Mouse (Mus musculus) hindbrain, embryonic 11.5 days (tissue): Measurements from ENCODE around the gene Rnf114. TPM values are rescaled to one million over a fixed set of nuclear protein-coding genes. Genes with fewer than 3 reads are reported as not detected.
A peak's percentile ranks its signal among the peaks of the same experiment; 100 is the strongest.

Experiments used
- ATAC-seq: fragments of 200-750 bp; cut with Nextera tagmentation; 2 replicates; pipeline ENCODE4 v1.8.0; 2017; ENCODE audit warnings: mild to moderate bottlenecking, moderate TSS enrichment, moderate library complexity; ENCODE audit not compliant: low FRiP score
- DNase-seq: peaks from one replicate; pipeline ENCODE4 v3.0.0-alpha.2; 2015; ENCODE audit warnings: low spot score
- H3K27ac ChIP-seq: fragments of 300-500 bp; sonication (generic); 2 replicates; pipeline ENCODE4 v1.5.1; 2014; ENCODE audit warnings: mild to moderate bottlenecking, low read depth, low read length
- H3K27me3 ChIP-seq: fragments of 300-500 bp; sonication (generic); 2 replicates; pipeline ENCODE4 v1.6.1; 2014; ENCODE audit warnings: mild to moderate bottlenecking, low read length, moderate library complexity, mixed read lengths; ENCODE audit not compliant: control insufficient read depth, insufficient read depth
- H3K36me3 ChIP-seq: fragments of 300-500 bp; sonication (generic); 2 replicates; pipeline ENCODE4 v1.6.1; 2014; ENCODE audit warnings: mild to moderate bottlenecking, low read length, moderate library complexity, mixed read lengths; ENCODE audit not compliant: control insufficient read depth, insufficient read depth
- H3K4me1 ChIP-seq: fragments of 300-500 bp; sonication (generic); replicated peaks from 2 replicates; pipeline ENCODE4 v1.6.1; 2014; ENCODE audit warnings: low read length, mixed read lengths; ENCODE audit not compliant: control insufficient read depth, insufficient read depth
- H3K4me2 ChIP-seq: fragments of 300-500 bp; sonication (generic); replicated peaks from 2 replicates; pipeline ENCODE4 v1.6.1; 2014; ENCODE audit warnings: mild to moderate bottlenecking, low read depth, low read length
- H3K4me3 ChIP-seq: fragments of 300-500 bp; sonication (generic); 2 replicates; pipeline ENCODE4 v1.5.1; 2014; ENCODE audit warnings: low read depth, low read length
- H3K9ac ChIP-seq: fragments of 300-500 bp; sonication (generic); 2 replicates; pipeline ENCODE4 v1.6.1; 2014; ENCODE audit warnings: low read depth, low read length
- H3K9me3 ChIP-seq: fragments of 300-500 bp; sonication (generic); 2 replicates; pipeline ENCODE4 v1.6.1; 2016; ENCODE audit warnings: low read length; ENCODE audit not compliant: control insufficient read depth
- WGBS: fragments of 180-500 bp; shearing (Covaris S2); extraction: QIAGEN DNeasy Blood & Tissue Kit; methylation state at CpG from one replicate; pipeline ENCODE4 v1.1.7; 2014; 5-methylcytosine and 5-hydroxymethylcytosine counted together
- polyA plus RNA-seq: library from polyadenylated mRNA; unstranded; fragments of >200 nt; fragmentation: Nextera tagmentation; extraction: Ambion mirVana; gene quantifications from 2 replicates; pipeline ENCODE4 v1.2.1, GENCODE M21; 2014

The Rnf114 gene
- polyA plus RNA-seq, 1 experiment from 2014 or later, result 120 TPM

GRCm38 (mm10) chr2:167453814-167454213 lies 38.6 kb upstream of the Rnf114 start:
- Histone ChIP-seq H3K36me3 (peaks cover 8% of the 10 kb centered on the region), H3K4me1 (no peaks in the 10 kb centered on the region)

GRCm38 (mm10) chr2:167456361-167457020 lies 36.0 kb upstream of the Rnf114 start:
- Histone ChIP-seq H3K9ac (no peak overlapping the region), H3K27me3 (no peaks in the 10 kb centered on the region), H3K4me2 (no peak overlapping the region), H3K36me3 (peaks cover 4% of the 10 kb centered on the region), H3K4me1 (no peaks in the 10 kb centered on the region), H3K27ac (no peak overlapping the region), H3K4me3 (no peak overlapping the region), H3K9me3 (no peaks in the 10 kb centered on the region)
- WGBS, result 93% methylated on average over 5 of the region's 5 CpGs
- DNase-seq, result no peak
- ATAC-seq, result no peak

More at GRCm38 (mm10) chr2:167453814-167454213, 38.6 kb upstream of the Rnf114 start:
- ATAC-seq (no peak), DNase-seq (no peak)
- 88% methylated on average over 3 of the region's 3 CpGs for WGBS
- no peaks in the 10 kb centered on the region for H3K27me3 ChIP-seq
- H3K4me2 ChIP-seq, result no peak overlapping the region
- H3K4me3 ChIP-seq, result no peak overlapping the region
- no peak overlapping the region for H3K9ac ChIP-seq
- no peaks in the 10 kb centered on the region for H3K9me3 ChIP-seq
- no peak overlapping the region for H3K27ac ChIP-seq

DNA sequence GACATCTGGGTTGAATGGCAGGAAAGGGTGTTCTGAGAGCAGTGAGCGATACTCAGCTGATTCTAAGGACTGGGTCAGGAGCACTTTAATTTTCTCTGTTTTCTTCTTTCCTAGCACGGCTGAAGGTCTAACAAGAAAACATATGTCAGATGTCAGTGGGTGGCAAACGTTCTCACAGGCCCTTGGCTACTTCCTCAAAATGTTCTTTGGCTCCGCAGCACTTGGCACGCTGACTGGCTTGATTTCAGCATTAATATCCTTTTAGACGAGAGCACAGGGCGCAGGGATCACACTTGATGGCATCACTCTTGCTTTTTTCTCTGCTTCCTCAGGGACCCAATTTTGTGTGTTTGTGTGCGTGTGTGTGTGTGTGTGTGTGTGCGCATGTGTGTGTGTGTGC lies 35.2 kb upstream of the Rnf114 start:
- H3K36me3 ChIP-seq, result peaks cover 4% of the 10 kb centered on the region
- H3K4me1 ChIP-seq, result no peaks in the 10 kb centered on the region
- no peak overlapping the region for H3K4me2 ChIP-seq
- WGBS, result 95% methylated on average over 9 of the region's 9 CpGs
- H3K4me3 ChIP-seq, result no peak overlapping the region
- no peaks in the 10 kb centered on the region for H3K9me3 ChIP-seq
- H3K9ac ChIP-seq, result no peak overlapping the region
- H3K27ac ChIP-seq, result no peak overlapping the region
- DNase-seq (no peak), ATAC-seq (no peak)
- no peaks in the 10 kb centered on the region for H3K27me3 ChIP-seq

DNA sequence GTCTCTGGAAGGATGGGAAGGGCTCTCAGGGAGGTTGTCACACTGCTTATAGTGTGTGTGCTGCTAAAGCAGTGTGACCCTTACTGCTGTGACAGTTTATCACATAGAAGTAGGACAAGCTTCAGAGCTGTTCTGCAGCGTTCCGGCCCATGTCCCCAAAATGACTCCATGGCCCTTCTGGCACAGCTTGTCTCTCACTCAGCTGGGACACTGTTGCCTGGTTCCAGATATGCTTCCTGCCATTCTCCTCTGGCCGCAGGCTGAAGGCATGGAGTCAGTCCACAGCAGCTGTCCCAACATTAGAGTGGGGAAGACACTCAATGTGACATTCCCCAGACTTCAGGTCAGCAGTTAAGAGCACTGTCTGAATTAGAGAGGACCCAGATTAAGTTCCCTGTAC lies 33.9 kb upstream of the Rnf114 start:
- Histone ChIP-seq H3K27ac (no peak overlapping the region), H3K9me3 (no peaks in the 10 kb centered on the region), H3K4me1 (no peaks in the 10 kb centered on the region), H3K36me3 (peaks cover 4% of the 10 kb centered on the region), H3K4me2 (no peak overlapping the region), H3K27me3 (no peaks in the 10 kb centered on the region), H3K4me3 (no peak overlapping the region), H3K9ac (no peak overlapping the region)
- no peak for ATAC-seq
- no peak for DNase-seq
- 98% methylated on average over 3 of the region's 3 CpGs for WGBS

GRCm38 (mm10) chr2:167459071-167459865 lies 33.2 kb upstream of the Rnf114 start:
- Histone ChIP-seq H3K9me3 (no peaks in the 10 kb centered on the region), H3K4me1 (no peaks in the 10 kb centered on the region), H3K4me2 (no peak overlapping the region), H3K36me3 (peaks cover 4% of the 10 kb centered on the region), H3K27ac (no peak overlapping the region), H3K27me3 (no peaks in the 10 kb centered on the region), H3K9ac (no peak overlapping the region), H3K4me3 (no peak overlapping the region)
- no peak for ATAC-seq
- 94% methylated on average over 6 of the region's 6 CpGs for WGBS
- no peak for DNase-seq

DNA sequence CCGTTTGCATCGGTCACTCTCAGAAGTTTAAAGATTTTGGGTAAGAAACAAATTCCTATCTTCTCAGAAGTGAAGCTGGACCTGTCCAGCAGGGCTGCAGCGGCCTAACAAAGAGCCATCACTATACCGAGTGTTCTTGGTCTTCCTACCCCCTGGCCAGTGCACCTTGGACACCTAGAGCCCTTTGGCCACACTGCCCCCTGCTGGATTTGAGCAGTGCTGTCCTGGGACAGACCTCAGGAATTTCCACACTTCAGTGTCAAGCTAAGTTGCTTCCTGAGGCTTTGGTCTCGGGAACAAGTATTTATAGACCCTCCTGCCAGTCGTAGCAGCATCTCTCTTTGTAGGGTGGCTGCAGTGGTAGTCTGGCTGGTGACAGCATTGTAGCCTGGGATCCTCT lies 29.5 kb upstream of the Rnf114 start:
- no peak overlapping the region for H3K4me3 ChIP-seq
- WGBS, result 61% methylated on average over 6 of the region's 6 CpGs
- H3K9ac ChIP-seq, result no peak overlapping the region
- no peaks in the 10 kb centered on the region; the same call in 1 of the 2 replicates for H3K36me3 ChIP-seq
- H3K4me2 ChIP-seq, result no peak overlapping the region
- no peak for ATAC-seq
- DNase-seq, result peak; percentile 78
- H3K4me1 ChIP-seq, result no peaks in the 10 kb centered on the region
- no peaks in the 10 kb centered on the region for H3K27me3 ChIP-seq
- H3K27ac ChIP-seq, result no peak overlapping the region
- no peaks in the 10 kb centered on the region for H3K9me3 ChIP-seq

DNA sequence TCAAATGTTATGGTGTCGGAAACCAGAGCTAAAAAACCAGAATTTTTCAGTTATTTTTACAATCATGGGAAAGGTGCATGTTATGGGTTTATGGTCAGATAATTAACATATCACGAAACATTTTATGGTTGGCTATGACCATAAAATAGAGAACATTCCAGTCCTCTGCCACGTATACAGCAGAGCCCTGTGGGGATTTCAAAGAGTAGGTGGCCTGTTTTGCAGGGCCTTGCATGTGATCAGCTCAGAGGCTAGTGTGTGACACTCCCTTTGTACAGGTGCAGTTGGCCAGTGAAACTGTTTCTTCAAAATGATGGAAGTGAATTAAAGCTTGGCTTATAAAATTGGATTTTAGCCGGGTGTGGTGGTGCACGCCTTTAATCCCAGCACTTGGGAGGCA lies 28.6 kb upstream of the Rnf114 start:
- no peaks in the 10 kb centered on the region; the same call in 1 of the 2 replicates for H3K36me3 ChIP-seq
- no peak overlapping the region for H3K4me2 ChIP-seq
- H3K27me3 ChIP-seq, result no peaks in the 10 kb centered on the region
- H3K9me3 ChIP-seq, result no peaks in the 10 kb centered on the region
- H3K9ac ChIP-seq, result no peak overlapping the region
- DNase-seq (no peak), ATAC-seq (no peak)
- H3K27ac ChIP-seq, result no peak overlapping the region
- no peak overlapping the region for H3K4me3 ChIP-seq
- 93% methylated on average over 5 of the region's 5 CpGs for WGBS
- no peaks in the 10 kb centered on the region for H3K4me1 ChIP-seq

- WGBS, result 96% methylated on average over 3 of the region's 3 CpGs
- H3K4me3 ChIP-seq, result no peak overlapping the region
- H3K27me3 ChIP-seq, result no peaks in the 10 kb centered on the region
- H3K4me2 ChIP-seq, result no peak overlapping the region
- H3K4me1 ChIP-seq, result no peaks in the 10 kb centered on the region
- H3K27ac ChIP-seq, result no peak overlapping the region
- H3K9me3 ChIP-seq, result no peaks in the 10 kb centered on the region
- ATAC-seq, result no peak
- no peak overlapping the region for H3K9ac ChIP-seq
- no peaks in the 10 kb centered on the region for H3K36me3 ChIP-seq
- DNase-seq, result no peak
Observed at GRCm38 (mm10) chr2:167465951-167466350, 26.5 kb upstream of the Rnf114 start.

- H3K9ac ChIP-seq, result no peak overlapping the region
- no peak for DNase-seq
- H3K4me1 ChIP-seq, result no peaks in the 10 kb centered on the region
- H3K27ac ChIP-seq, result no peak overlapping the region
- no peak overlapping the region for H3K4me3 ChIP-seq
- H3K27me3 ChIP-seq, result no peaks in the 10 kb centered on the region
- no peak overlapping the region for H3K4me2 ChIP-seq
- H3K9me3 ChIP-seq, result no peaks in the 10 kb centered on the region
- no peak for ATAC-seq
- 0 out of 2 replicates have a peak, but pooled peaks cover 2% of the 10 kb centered on the region for H3K36me3 ChIP-seq
- 89% methylated on average over 5 of the region's 5 CpGs for WGBS
Observed at GRCm38 (mm10) chr2:167467214-167467613, 25.2 kb upstream of the Rnf114 start.
